Mouse (Mus musculus) heart, embryonic 14.5 days (tissue): ENCODE data around the gene Nom1. TPM values are rescaled to one million over a fixed set of nuclear protein-coding genes. Genes with fewer than 3 reads are reported as not detected.

ENCODE experiments used
- ATAC-seq: fragments of 200-750 bp; cut with Nextera tagmentation; 2 replicates; pipeline ENCODE4 v1.8.0; 2017; ENCODE audit warnings: low read depth, moderate TSS enrichment; ENCODE audit not compliant: insufficient number of reproducible peaks, insufficient read depth, low FRiP score
- H3K27ac ChIP-seq, 2 experiments: fragments of 200-500 bp in 1 of 2; fragments of 300-500 bp in 1 of 2; sonication (generic) in 1 of 2; replicated peaks in 1 of 2; 2 replicates each; pipeline ENCODE4 v1.5.1; 2012 to 2014; ENCODE audit warnings: low read depth in 2 of 2, low read length in 2 of 2, control low read depth in 1 of 2, mild to moderate bottlenecking in 1 of 2, mixed read lengths in 1 of 2; ENCODE audit not compliant: control insufficient read depth in 1 of 2, insufficient read depth in 1 of 2
- H3K27me3 ChIP-seq: fragments of 300-500 bp; sonication (generic); 2 replicates; pipeline ENCODE4 v1.6.1; 2014; ENCODE audit warnings: mild to moderate bottlenecking, low read length, control low read depth; ENCODE audit not compliant: control insufficient read depth, insufficient read depth
- H3K36me3 ChIP-seq: fragments of 300-500 bp; sonication (generic); 2 replicates; pipeline ENCODE4 v1.6.1; 2014; ENCODE audit warnings: mild to moderate bottlenecking, control low read depth, low read length, mixed read lengths; ENCODE audit not compliant: control insufficient read depth, insufficient read depth
- H3K4me1 ChIP-seq, 2 experiments: fragments of 200-500 bp in 1 of 2; fragments of 300-500 bp in 1 of 2; sonication (generic) in 1 of 2; 2 replicates each; pipeline ENCODE4 v1.6.1; 2012 to 2014; ENCODE audit warnings: low read length in 2 of 2, control low read depth in 1 of 2, mixed read lengths in 1 of 2; ENCODE audit not compliant: control insufficient read depth in 2 of 2, insufficient read depth in 2 of 2
- H3K4me2 ChIP-seq: fragments of 300-500 bp; sonication (generic); 2 replicates; pipeline ENCODE4 v1.6.1; 2014; ENCODE audit warnings: mild to moderate bottlenecking, low read length
- H3K4me3 ChIP-seq, 2 experiments: fragments of 200-500 bp in 1 of 2; fragments of 300-500 bp in 1 of 2; sonication (generic) in 1 of 2; 2 replicates each; pipeline ENCODE4 v1.5.1; 2012 to 2014; ENCODE audit warnings: low read length in 2 of 2, mild to moderate bottlenecking in 2 of 2, control low read depth in 1 of 2, low read depth in 1 of 2, moderate library complexity in 1 of 2; ENCODE audit not compliant: control insufficient read depth in 1 of 2, insufficient read depth in 1 of 2
- H3K9ac ChIP-seq: fragments of 300-500 bp; sonication (generic); 2 replicates; pipeline ENCODE4 v1.6.1; 2014; ENCODE audit warnings: mild to moderate bottlenecking, low read length
- H3K9me3 ChIP-seq: fragments of 300-500 bp; sonication (generic); 2 replicates; pipeline ENCODE4 v1.6.1; 2016; ENCODE audit warnings: low read length, control low read depth; ENCODE audit not compliant: control insufficient read depth
- whole genome bisulfite sequencing: fragments of 180-500 bp; shearing (Covaris S2); extraction: QIAGEN DNeasy Blood & Tissue Kit; methylation state at CpG from one replicate; pipeline ENCODE4 v1.1.7; 2014; 5-methylcytosine and 5-hydroxymethylcytosine counted together
- polyA plus RNA-seq: library from polyadenylated mRNA; unstranded; fragments of >200 nt; fragmentation: Nextera tagmentation; extraction: Ambion mirVana; gene quantifications from 2 replicates; pipeline ENCODE4 v1.2.1, GENCODE M21; 2014

The Nom1 gene
- polyA plus RNA-seq, 1 experiment from 2014 or later, result 13.1 TPM

DNA sequence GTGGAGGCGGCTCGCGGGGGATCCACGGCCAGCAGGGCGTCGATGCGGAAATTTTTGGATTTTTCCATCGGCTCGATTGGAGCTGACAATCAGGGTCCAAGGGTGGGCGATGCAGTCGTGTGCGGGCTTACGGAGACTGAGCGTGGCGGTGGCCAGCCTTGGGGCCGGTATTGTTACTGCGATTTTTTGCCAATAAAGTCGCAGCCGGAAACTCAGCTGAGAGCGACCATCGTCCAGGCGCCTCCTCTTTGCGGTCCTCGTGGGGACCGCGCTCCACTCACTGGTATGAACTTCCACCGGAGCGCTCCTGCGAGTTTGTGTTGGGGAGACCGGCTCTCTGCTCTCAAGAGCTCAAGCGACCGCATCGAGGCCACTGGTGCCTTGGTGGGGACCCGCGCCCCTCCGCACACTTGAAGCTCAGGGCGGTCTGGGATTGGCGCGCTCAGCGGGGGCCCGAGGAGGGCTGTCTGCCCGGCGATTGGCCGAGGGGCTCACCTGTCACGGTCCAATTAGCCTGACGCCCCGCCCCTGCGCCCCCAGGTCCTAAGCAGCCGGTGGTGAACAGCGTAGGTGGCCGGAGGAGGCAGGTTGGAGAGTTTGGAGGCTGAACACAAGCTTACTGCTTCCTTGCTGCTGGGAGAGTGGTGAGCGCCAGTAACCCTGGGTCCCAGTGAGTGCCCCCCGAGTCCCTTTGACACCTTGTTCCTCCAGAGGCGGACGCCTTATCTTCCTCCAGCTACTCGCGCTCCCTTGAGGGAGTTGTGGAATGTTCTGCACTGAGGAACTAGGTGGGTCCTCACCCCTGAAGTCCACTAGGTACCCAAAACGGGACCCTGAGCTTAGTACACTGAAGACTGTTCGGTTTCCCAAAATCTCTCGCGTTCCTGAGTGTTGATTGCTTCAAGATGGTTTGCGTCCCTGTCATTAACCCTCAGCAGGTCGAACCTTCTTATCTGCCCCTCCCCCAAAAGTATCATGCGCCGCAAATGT is 44.0 kb downstream of the Nom1 start, which contains the start of gene Mnx1:
Mnx1 (minus strand) TSS at position 263 of the 990 bp plus-strand sequence.
- H3K9ac ChIP-seq, result peak within 1 kb of the TSS; percentile 27; the same call in 1 of the 2 replicates
- H3K4me3 ChIP-seq, result peak within 1 kb of the TSS; percentile 38 to 44
- no peak for ATAC-seq
- H3K4me1 ChIP-seq, result peaks cover 7 to 20% of the 10 kb centered on the region in 2 experiments; a peak in 3 of 4 replicates
- peak within 1 kb of the TSS; percentile 82 for H3K4me2 ChIP-seq
- no peaks in the 10 kb centered on the region for H3K9me3 ChIP-seq
- H3K27ac ChIP-seq, result no peak within 1 kb of the TSS
- no peaks in the 10 kb centered on the region for H3K36me3 ChIP-seq
- H3K27me3 ChIP-seq, result peaks cover 100% of the 10 kb centered on the region
- under 1% methylated on average over 65 of the region's 65 CpGs for WGBS

DNA sequence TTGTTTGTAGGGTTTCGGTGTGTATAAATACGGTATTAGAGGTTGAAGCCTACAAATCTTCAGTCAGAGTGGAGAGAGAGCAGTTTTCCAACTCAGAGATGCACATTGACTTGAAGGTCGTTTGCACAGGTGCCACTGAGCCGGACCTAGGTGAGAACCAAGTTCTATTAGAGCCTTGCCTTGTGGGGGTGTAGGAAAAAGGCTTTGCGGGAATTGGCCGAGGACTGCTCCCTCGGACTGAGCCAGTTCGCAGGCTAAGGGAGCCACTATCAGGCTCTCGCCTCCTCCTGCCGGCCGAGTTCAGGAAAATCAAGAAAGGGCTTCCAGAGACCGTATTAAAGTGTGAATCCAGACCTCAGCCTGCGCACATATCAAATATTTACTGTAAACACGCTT is 44.7 kb downstream of the Nom1 start:
- peaks cover 7 to 20% of the 10 kb centered on the region in 2 experiments; a peak in 3 of 4 replicates for H3K4me1 ChIP-seq
- peaks cover 100% of the 10 kb centered on the region for H3K27me3 ChIP-seq
- H3K4me2 ChIP-seq, result peak overlapping the region; percentile 82
- no peak overlapping the region for H3K9ac ChIP-seq
- H3K9me3 ChIP-seq, result no peaks in the 10 kb centered on the region
- peak overlapping the region in 1 of 2 experiments; percentile 44; a peak in 3 of 4 replicates for H3K4me3 ChIP-seq
- no peak overlapping the region for H3K27ac ChIP-seq
- no peaks in the 10 kb centered on the region for H3K36me3 ChIP-seq
- WGBS, result 1% methylated on average over 14 of the region's 14 CpGs
- no peak for ATAC-seq

DNA sequence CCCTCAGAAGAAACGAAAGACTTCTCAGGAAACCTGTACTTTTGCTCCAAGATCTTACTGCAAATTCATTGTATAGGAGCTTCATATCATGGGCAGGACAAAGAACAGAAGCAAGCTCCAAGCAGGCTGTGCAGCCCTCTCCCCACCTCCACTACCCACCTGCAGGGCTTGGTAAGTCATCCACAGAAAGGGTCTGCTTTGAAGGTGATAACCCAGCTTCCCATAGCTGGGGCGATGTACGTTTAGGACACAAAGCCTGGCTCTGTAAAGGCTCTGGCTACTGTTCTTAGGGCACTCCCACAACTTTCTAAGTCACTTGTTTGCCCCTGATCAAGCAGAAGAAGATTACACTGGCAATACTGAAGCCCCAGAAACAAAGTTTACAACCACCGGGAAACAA is 49.3 kb downstream of the Nom1 start:
- ATAC-seq, result no peak
- H3K9me3 ChIP-seq, result no peaks in the 10 kb centered on the region
- H3K27ac ChIP-seq, result no peak overlapping the region
- peaks cover 99% of the 10 kb centered on the region for H3K27me3 ChIP-seq
- no peak overlapping the region for H3K9ac ChIP-seq
- WGBS, result 11% methylated on average over 4 of the region's 4 CpGs
- H3K4me3 ChIP-seq, result no peak overlapping the region
- H3K36me3 ChIP-seq, result no peaks in the 10 kb centered on the region
- H3K4me1 ChIP-seq, result peaks cover 0 to 5% of the 10 kb centered on the region in 2 experiments; a peak in 3 of 4 replicates
- no peak overlapping the region for H3K4me2 ChIP-seq

DNA sequence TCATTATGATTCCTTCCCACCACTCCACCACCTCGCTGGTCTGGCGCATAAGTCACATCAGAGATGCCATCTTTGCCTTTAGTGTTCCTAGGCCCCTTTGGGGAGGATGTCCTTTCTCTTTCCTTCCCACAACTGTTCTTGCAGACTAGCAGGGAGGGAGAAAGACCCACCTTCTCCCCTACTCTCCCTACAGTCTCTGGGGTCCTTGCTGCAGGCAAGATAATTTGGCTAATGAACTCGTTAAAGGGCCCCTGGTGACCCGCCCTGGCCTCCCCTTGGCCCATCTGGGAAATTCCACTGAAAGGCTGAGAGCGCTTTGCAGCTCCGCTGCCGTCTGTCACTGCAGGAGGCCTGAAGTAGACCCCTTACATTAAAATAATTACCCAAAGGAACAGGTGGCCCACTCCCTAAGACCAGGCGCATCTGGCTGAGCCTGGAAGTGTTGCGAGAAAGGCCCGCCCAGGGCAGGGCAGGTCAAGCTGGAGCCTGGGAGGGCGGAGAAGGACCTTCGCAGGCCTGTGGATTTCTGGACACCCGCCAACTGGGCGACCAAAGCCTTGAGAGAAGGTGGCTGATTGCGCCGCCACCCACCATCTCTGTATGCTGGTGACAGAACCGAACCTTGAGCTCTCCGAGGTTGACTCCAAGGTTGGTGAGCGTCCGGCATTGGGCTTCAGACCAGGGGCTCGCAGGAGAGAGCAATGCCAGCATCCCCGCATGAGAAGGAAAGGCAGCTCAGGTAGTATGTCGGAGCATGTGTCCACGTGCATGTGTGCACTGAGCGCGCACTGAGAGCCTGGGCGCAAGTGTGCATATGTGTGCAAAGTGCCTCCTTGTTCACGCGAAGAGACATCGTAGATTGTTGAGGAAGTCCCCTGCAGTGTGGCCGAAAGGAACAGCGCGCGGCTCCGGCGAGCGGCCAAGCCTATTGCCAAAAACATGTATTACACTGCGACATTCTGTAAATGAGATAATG is 50.8 kb downstream of the Nom1 start:
- Histone ChIP-seq H3K4me2 (peak overlapping the region; percentile 22), H3K27me3 (peaks cover 94% of the 10 kb centered on the region)
- 2% methylated on average over 38 of the region's 38 CpGs for WGBS

DNA sequence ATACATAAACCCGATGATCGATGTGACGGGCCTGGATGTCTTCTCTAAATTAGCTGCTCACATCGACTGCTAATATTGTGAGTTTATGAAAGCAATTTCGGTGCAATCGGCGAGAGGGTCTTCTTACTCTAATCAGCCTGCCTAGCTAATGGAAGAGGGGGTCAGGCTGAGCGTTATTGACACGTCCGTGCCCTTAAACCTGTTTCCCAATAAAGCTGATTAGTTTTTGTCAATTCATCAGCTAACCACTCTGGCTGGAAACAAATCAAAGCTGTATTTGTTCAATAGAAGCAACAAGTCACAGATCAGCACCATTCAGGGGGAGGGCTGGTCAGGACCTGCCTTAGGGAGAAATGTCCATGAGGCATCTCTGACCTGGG is 51.5 kb downstream of the Nom1 start:
- peaks cover 92% of the 10 kb centered on the region for H3K27me3 ChIP-seq
- no peaks in the 10 kb centered on the region for H3K36me3 ChIP-seq
- H3K4me1 ChIP-seq, result no peaks in the 10 kb centered on the region; a peak in 1 of 4 replicates
- no peaks in the 10 kb centered on the region for H3K9me3 ChIP-seq
- no peak overlapping the region for H3K9ac ChIP-seq
- no peak for ATAC-seq
- no peak overlapping the region for H3K4me3 ChIP-seq
- no peak overlapping the region for H3K4me2 ChIP-seq
- H3K27ac ChIP-seq, result no peak overlapping the region
- whole genome bisulfite sequencing, result 9% methylated on average over 10 of the region's 10 CpGs

More for the DNA sequence above, 50.8 kb downstream of the Nom1 start:
- no peak overlapping the region for H3K27ac ChIP-seq
- H3K4me3 ChIP-seq, result peak overlapping the region in 1 of 2 experiments; percentile 9; a peak in 1 of 4 replicates
- ATAC-seq, result no peak
- no peak overlapping the region for H3K9ac ChIP-seq
- no peaks in the 10 kb centered on the region for H3K36me3 ChIP-seq
- no peaks in the 10 kb centered on the region for H3K9me3 ChIP-seq
- no peaks in the 10 kb centered on the region; a peak in 1 of 4 replicates for H3K4me1 ChIP-seq

DNA sequence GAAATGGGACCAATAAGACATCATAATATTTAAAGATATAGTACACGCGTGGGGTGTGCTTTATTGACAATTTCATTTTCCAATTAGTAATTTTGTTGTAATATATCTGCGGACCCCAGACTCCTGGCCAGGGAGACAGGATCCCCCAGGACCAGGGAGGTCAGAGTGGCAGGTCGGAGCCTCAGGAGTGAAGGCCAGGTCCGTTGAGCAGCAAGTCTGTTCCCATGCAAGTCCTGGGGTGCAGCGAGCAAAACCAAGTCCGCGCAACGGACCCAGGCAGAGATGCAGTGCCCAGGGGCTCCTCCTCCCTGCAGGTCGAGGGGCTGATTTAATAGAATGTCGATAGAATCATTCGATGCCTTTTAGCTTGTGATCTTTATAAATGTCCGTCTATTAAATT is 52.9 kb downstream of the Nom1 start:
- H3K36me3 ChIP-seq, result no peaks in the 10 kb centered on the region
- WGBS, result 27% methylated on average over 13 of the region's 13 CpGs
- H3K4me2 ChIP-seq, result no peak overlapping the region
- no peaks in the 10 kb centered on the region for H3K9me3 ChIP-seq
- H3K4me3 ChIP-seq, result no peak overlapping the region
- ATAC-seq, result no peak
- H3K9ac ChIP-seq, result no peak overlapping the region
- peaks cover 88% of the 10 kb centered on the region for H3K27me3 ChIP-seq
- H3K27ac ChIP-seq, result no peak overlapping the region
- H3K4me1 ChIP-seq, result no peaks in the 10 kb centered on the region; a peak in 1 of 4 replicates

DNA sequence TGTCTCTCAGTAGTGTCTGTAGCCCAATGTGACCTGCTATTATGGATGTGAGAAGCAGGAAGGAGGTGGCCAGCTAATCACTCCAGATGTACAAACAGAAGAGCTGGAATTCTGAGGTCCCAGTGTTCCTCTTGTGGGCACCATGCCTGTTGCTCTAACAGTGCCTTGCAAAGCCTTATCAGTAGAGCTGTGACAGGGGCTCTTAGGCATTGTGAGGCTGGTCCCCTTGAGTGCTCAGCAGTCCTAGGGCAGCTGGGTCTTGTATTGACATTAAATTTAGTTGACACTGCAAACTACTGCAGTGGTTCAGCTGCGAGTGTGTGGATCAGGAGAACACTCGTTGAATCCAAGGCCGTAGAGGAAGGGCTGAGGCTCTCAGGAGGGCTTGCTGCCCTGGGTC is 72.5 kb downstream of the Nom1 start:
- H3K36me3 ChIP-seq, result no peaks in the 10 kb centered on the region
- H3K4me2 ChIP-seq, result no peak overlapping the region
- no peak overlapping the region for H3K9ac ChIP-seq
- peaks cover 5 to 9% of the 10 kb centered on the region in 2 experiments; a peak in 3 of 4 replicates for H3K4me1 ChIP-seq
- no peak overlapping the region for H3K4me3 ChIP-seq
- no peaks in the 10 kb centered on the region for H3K27me3 ChIP-seq
- H3K27ac ChIP-seq, result 0 out of 4 replicates have a peak overlapping the region, but pooled peaks of 1 of the 2 experiments have one; percentile 28
- WGBS, result 23% methylated on average over 3 of the region's 3 CpGs
- peak; percentile 43; the same call in 1 of the 2 replicates for ATAC-seq
- H3K9me3 ChIP-seq, result 0 out of 2 replicates have a peak, but pooled peaks cover 3% of the 10 kb centered on the region
